Mouse (Mus musculus) neural tube, embryonic 13.5 days (tissue): ENCODE results near the gene Rpl18. TPM values are rescaled to one million over a fixed set of nuclear protein-coding genes. Genes with fewer than 3 reads are reported as not detected.

Experiments
- ATAC-seq: fragments of 200-750 bp; cut with Nextera tagmentation; 2 replicates; pipeline ENCODE4 v1.8.0; 2017; ENCODE audit warnings: low read depth, mild to moderate bottlenecking, moderate TSS enrichment, moderate library complexity
- H3K27ac ChIP-seq: fragments of 300-500 bp; sonication (generic); replicated peaks from 2 replicates; pipeline ENCODE4 v1.5.1; 2015; ENCODE audit warnings: moderate library complexity, mild to moderate bottlenecking, inconsistent platforms
- H3K27me3 ChIP-seq: fragments of 300-500 bp; sonication (generic); 2 replicates; pipeline ENCODE4 v1.6.1; 2015; ENCODE audit warnings: mild to moderate bottlenecking, inconsistent platforms
- H3K36me3 ChIP-seq: fragments of 300-500 bp; sonication (generic); 2 replicates; pipeline ENCODE4 v1.6.1; 2015; ENCODE audit warnings: mild to moderate bottlenecking, inconsistent platforms
- H3K4me1 ChIP-seq: fragments of 300-500 bp; sonication (generic); replicated peaks from 2 replicates; pipeline ENCODE4 v1.6.1; 2015; ENCODE audit warnings: inconsistent platforms
- H3K4me2 ChIP-seq: fragments of 300-500 bp; sonication (generic); 2 replicates; pipeline ENCODE4 v1.6.1; 2015; ENCODE audit warnings: inconsistent platforms, mild to moderate bottlenecking, moderate library complexity
- H3K4me3 ChIP-seq: fragments of 300-500 bp; sonication (generic); 2 replicates; pipeline ENCODE4 v1.5.1; 2015; ENCODE audit warnings: mild to moderate bottlenecking, inconsistent platforms
- H3K9ac ChIP-seq: fragments of 300-500 bp; sonication (generic); 2 replicates; pipeline ENCODE4 v1.6.1; 2015; ENCODE audit warnings: moderate library complexity, mild to moderate bottlenecking, inconsistent platforms
- H3K9me3 ChIP-seq: fragments of 300-500 bp; sonication (generic); 2 replicates; pipeline ENCODE4 v1.6.1; 2016; ENCODE audit warnings: inconsistent platforms
- WGBS: fragments of 180-500 bp; shearing (Covaris S2); methylation state at CpG from one replicate; pipeline ENCODE4 v1.1.7; 2015; 5-methylcytosine and 5-hydroxymethylcytosine counted together
- polyA plus RNA-seq: library from polyadenylated mRNA; unstranded; fragments of >200 nt; fragmentation: Nextera tagmentation; extraction: Ambion mirVana; gene quantifications from 2 replicates; pipeline ENCODE4 v1.2.1, GENCODE M21; 2015

The Rpl18 gene
- polyA plus RNA-seq, 1 experiment from 2014 or later, result 614 TPM

DNA sequence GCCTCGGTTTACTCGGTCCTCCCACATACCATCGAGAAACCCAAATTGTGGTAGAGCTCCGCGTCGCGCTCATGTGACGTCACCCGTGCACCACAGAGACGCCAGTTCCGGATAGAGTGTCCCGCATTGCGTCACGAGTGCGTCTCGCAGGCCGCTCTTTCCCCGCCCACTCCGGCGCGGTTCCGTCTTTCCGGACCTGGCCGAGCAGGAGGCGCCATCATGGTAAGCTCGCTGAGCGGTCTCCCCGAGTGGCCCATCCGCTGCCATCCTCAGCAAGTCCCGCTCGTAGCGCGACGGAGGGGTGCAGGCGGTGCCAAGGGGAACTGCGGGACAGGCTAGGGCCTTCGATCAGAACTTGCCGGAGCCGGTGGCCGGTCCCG lies 2.7 kb downstream of the Rpl18 start, which contains the start of gene Sphk2:
Gene Sphk2, minus strand, starts transcription at position 85 of the 380 bp plus-strand sequence.
- peak; percentile 64 for ATAC-seq
- under 1% methylated on average over 41 of the region's 41 CpGs for WGBS

GRCm38 (mm10) chr7:45718331-45718730 lies 3.1 kb downstream of the Rpl18 start:
- peak overlapping the region; percentile 90 for H3K4me3 ChIP-seq
- H3K9me3 ChIP-seq, result no peaks in the 10 kb centered on the region
- H3K4me2 ChIP-seq, result peak overlapping the region; percentile 91
- peak overlapping the region; percentile 92 for H3K27ac ChIP-seq
- peaks cover 47% of the 10 kb centered on the region for H3K36me3 ChIP-seq
- peaks cover 62% of the 10 kb centered on the region for H3K4me1 ChIP-seq
- H3K27me3 ChIP-seq, result no peaks in the 10 kb centered on the region
- peak overlapping the region; percentile 96 for H3K9ac ChIP-seq
- WGBS, result under 1% methylated on average over 20 of the region's 20 CpGs
- ATAC-seq, result no peak

More for the DNA sequence above, 2.7 kb downstream of the Rpl18 start, which contains the start of gene Sphk2:
- Histone ChIP-seq H3K4me3 (peak within 1 kb of the TSS; percentile 90), H3K27ac (peak within 1 kb of the TSS; percentile 92), H3K9ac (peak within 1 kb of the TSS; percentile 96), H3K4me2 (peak within 1 kb of the TSS; percentile 91), H3K9me3 (no peaks in the 10 kb centered on the region), H3K4me1 (peaks cover 62% of the 10 kb centered on the region), H3K27me3 (no peaks in the 10 kb centered on the region), H3K36me3 (peaks cover 47% of the 10 kb centered on the region)

- no peak overlapping the region for H3K27ac ChIP-seq
- H3K4me1 ChIP-seq, result peaks cover 57% of the 10 kb centered on the region
- H3K4me3 ChIP-seq, result peak overlapping the region; percentile 90
- no peak for ATAC-seq
- H3K27me3 ChIP-seq, result no peaks in the 10 kb centered on the region
- H3K9ac ChIP-seq, result peak overlapping the region; percentile 96
- peaks cover 50% of the 10 kb centered on the region for H3K36me3 ChIP-seq
- 88% methylated on average over 10 of the region's 10 CpGs for WGBS
- no peaks in the 10 kb centered on the region for H3K9me3 ChIP-seq
- peak overlapping the region; percentile 91 for H3K4me2 ChIP-seq
Measured at GRCm38 (mm10) chr7:45719180-45719579, 3.9 kb downstream of the Rpl18 start.

- no peak for ATAC-seq
- Histone ChIP-seq H3K4me3 (peak overlapping the region; percentile 90; the same call in 1 of the 2 replicates), H3K27ac (no peak overlapping the region), H3K4me1 (peaks cover 50% of the 10 kb centered on the region), H3K9ac (peak overlapping the region; percentile 96; the same call in 1 of the 2 replicates), H3K4me2 (peak overlapping the region; percentile 91; the same call in 1 of the 2 replicates), H3K27me3 (no peaks in the 10 kb centered on the region), H3K9me3 (no peaks in the 10 kb centered on the region), H3K36me3 (peaks cover 57% of the 10 kb centered on the region)
- 92% methylated on average over 16 of the region's 16 CpGs for WGBS
Measured at GRCm38 (mm10) chr7:45719738-45720412, 4.6 kb downstream of the Rpl18 start.

DNA sequence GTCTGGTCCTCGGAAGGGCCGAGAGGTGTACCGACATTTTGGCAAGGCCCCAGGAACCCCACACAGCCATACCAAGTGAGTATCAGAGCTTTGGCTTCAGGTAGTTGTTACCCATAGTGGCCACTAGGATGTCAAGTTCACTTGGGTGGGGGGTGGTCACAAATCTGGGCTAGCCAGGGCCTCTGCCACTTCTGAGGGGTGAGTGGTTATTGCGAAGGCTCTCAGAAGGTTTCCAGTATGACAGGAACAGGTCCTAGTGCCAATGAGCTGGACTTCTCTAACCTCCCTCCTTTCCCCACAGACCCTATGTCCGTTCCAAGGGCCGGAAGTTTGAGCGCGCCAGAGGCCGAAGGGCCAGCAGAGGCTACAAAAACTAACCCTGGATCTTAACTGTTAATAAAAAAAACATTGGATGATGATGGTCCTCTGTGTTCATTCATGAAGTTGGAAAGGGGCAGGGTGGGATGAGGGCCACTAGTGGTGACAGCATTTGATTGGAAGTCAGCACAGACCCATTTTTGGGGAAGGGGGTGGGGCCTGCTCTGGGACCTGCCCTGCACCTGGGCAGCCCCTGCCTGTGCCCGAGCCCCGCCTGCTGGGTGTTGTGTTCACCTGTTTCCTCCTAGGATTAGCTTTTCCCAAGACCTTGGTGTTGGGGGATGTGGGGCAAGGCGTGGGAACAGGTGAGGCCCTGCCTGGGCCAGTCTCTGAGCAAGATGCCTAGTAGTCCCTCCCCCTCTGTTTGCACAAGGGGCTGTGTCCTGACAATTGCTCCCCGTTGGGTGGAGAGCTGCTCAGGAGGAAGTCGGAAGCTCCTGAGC lies 5.4 kb downstream of the Rpl18 start, which contains the start of gene Fam83e:
Gene Fam83e, plus strand, starts transcription at position 800 of the 821 bp plus-strand sequence.
- H3K9ac ChIP-seq, result peak within 1 kb of the TSS; percentile 96; the same call in 1 of the 2 replicates
- ATAC-seq, result no peak
- H3K27ac ChIP-seq, result no peak within 1 kb of the TSS
- 86% methylated on average over 14 of the region's 14 CpGs for WGBS
- H3K36me3 ChIP-seq, result peaks cover 65% of the 10 kb centered on the region
- peaks cover 47% of the 10 kb centered on the region for H3K4me1 ChIP-seq
- H3K4me3 ChIP-seq, result no peak within 1 kb of the TSS
- H3K9me3 ChIP-seq, result no peaks in the 10 kb centered on the region
- H3K27me3 ChIP-seq, result no peaks in the 10 kb centered on the region
- no peak within 1 kb of the TSS for H3K4me2 ChIP-seq

DNA sequence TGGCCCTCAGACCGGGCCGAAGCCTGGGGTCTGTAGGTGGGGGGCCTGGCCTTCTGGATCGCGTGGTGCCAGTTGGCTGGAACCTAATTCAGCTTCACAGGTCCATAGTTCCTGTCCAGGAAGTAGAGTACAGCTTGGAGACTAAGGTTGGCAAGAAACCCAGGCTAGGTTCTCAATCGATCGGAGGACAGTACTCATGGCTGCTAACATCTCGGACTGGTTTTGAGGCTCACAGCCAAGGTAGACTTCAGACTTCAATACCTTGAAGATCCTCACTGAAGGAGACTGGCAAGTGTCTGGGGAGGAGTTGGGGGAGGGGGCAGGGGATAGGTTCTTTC lies 5.9 kb downstream of the Rpl18 start:
- Histone ChIP-seq H3K36me3 (peaks cover 70% of the 10 kb centered on the region), H3K4me2 (no peak overlapping the region), H3K4me1 (peaks cover 41% of the 10 kb centered on the region), H3K27ac (no peak overlapping the region), H3K9me3 (no peaks in the 10 kb centered on the region), H3K9ac (0 out of 2 replicates have a peak overlapping the region, but pooled peaks have one; percentile 22), H3K4me3 (no peak overlapping the region), H3K27me3 (no peaks in the 10 kb centered on the region)
- 79% methylated on average over 7 of the region's 7 CpGs for WGBS
- no peak for ATAC-seq

- Histone ChIP-seq H3K9ac (0 out of 2 replicates have a peak overlapping the region, but pooled peaks have one; percentile 31), H3K27ac (no peak overlapping the region), H3K4me3 (no peak overlapping the region), H3K27me3 (no peaks in the 10 kb centered on the region), H3K4me2 (no peak overlapping the region), H3K4me1 (peaks cover 35% of the 10 kb centered on the region), H3K9me3 (no peaks in the 10 kb centered on the region), H3K36me3 (peaks cover 76% of the 10 kb centered on the region)
- WGBS, result 67% methylated on average over 13 of the region's 13 CpGs
- no peak for ATAC-seq
Measured at GRCm38 (mm10) chr7:45721642-45722347, 6.5 kb downstream of the Rpl18 start.

- Histone ChIP-seq H3K4me2 (no peak overlapping the region), H3K9me3 (no peaks in the 10 kb centered on the region), H3K27ac (no peak overlapping the region), H3K27me3 (no peaks in the 10 kb centered on the region), H3K9ac (0 out of 2 replicates have a peak overlapping the region, but pooled peaks have one; percentile 31), H3K4me1 (peaks cover 30% of the 10 kb centered on the region), H3K36me3 (peaks cover 82% of the 10 kb centered on the region), H3K4me3 (no peak overlapping the region)
- ATAC-seq, result no peak
- WGBS, result 78% methylated on average over 13 of the region's 13 CpGs
Measured at GRCm38 (mm10) chr7:45722348-45722713, 7.1 kb downstream of the Rpl18 start.

DNA sequence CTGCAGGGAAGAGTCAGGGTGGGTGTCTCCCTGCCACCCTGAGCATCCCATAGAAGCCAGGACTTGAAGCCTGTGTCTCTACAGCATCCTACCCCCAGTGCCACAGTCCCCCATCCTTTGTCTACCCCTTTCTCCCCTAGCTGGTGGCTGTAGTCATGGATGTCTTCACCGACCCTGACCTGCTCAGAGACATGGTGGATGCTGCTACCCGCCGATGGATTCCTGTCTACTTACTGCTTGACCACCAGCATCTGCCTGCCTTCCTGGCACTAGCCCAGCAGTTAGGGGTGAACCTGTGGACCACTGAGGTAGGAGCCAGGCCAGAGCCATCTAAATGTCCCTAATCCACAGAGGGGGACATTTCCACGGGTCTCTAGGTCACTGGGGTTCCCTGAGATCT lies 8.0 kb downstream of the Rpl18 start:
- H3K9ac ChIP-seq, result no peak overlapping the region
- no peak overlapping the region for H3K4me2 ChIP-seq
- 87% methylated on average over 4 of the region's 4 CpGs for WGBS
- peaks cover 29% of the 10 kb centered on the region for H3K4me1 ChIP-seq
- H3K9me3 ChIP-seq, result no peaks in the 10 kb centered on the region
- H3K27ac ChIP-seq, result no peak overlapping the region
- no peak for ATAC-seq
- no peaks in the 10 kb centered on the region for H3K27me3 ChIP-seq
- peaks cover 84% of the 10 kb centered on the region for H3K36me3 ChIP-seq
- H3K4me3 ChIP-seq, result no peak overlapping the region

- H3K36me3 ChIP-seq, result peaks cover 85% of the 10 kb centered on the region
- H3K4me3 ChIP-seq, result no peak overlapping the region
- H3K27ac ChIP-seq, result no peak overlapping the region
- ATAC-seq, result no peak
- H3K4me2 ChIP-seq, result no peak overlapping the region
- peaks cover 26% of the 10 kb centered on the region for H3K4me1 ChIP-seq
- H3K27me3 ChIP-seq, result no peaks in the 10 kb centered on the region
- 95% methylated on average over 14 of the region's 14 CpGs for WGBS
- H3K9ac ChIP-seq, result no peak overlapping the region
- no peaks in the 10 kb centered on the region for H3K9me3 ChIP-seq
Measured at GRCm38 (mm10) chr7:45723781-45724180, 8.5 kb downstream of the Rpl18 start.

GRCm38 (mm10) chr7:45725151-45725550 lies 9.9 kb downstream of the Rpl18 start:
- H3K36me3 ChIP-seq, result peaks cover 77% of the 10 kb centered on the region
- ATAC-seq, result no peak
- H3K9ac ChIP-seq, result no peak overlapping the region
- no peak overlapping the region for H3K27ac ChIP-seq
- 93% methylated on average over 9 of the region's 9 CpGs for WGBS
- H3K4me2 ChIP-seq, result no peak overlapping the region
- H3K9me3 ChIP-seq, result no peaks in the 10 kb centered on the region
- no peaks in the 10 kb centered on the region for H3K27me3 ChIP-seq
- H3K4me3 ChIP-seq, result no peak overlapping the region
- peaks cover 13% of the 10 kb centered on the region for H3K4me1 ChIP-seq

DNA sequence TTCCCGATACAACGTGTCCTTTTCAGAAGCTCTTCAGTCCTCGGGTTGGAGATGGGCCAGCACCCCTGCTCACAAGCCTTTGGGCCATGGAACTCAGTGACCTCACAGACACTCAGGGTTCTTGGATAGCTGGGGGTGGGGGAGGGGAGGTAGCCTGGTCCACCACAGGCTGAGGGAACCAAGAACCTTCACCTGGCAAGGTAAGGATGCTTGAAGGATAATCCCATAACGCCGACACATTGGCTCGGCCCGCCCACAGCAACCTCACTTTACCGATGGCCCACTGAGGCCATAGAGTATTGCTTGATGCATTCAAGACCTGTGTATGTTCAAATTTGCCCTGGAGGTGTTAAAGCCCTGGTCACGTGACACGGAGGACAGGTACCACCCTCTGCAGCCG lies 10.5 kb downstream of the Rpl18 start, which contains the start of gene Spaca4:
Gene Spaca4, minus strand, starts transcription at position 101 of the 400 bp plus-strand sequence.
- Histone ChIP-seq H3K4me3 (no peak within 1 kb of the TSS), H3K4me2 (no peak within 1 kb of the TSS), H3K9me3 (no peaks in the 10 kb centered on the region), H3K36me3 (peaks cover 71% of the 10 kb centered on the region), H3K9ac (no peak within 1 kb of the TSS), H3K4me1 (peaks cover 14% of the 10 kb centered on the region), H3K27ac (no peak within 1 kb of the TSS), H3K27me3 (no peaks in the 10 kb centered on the region)
- 93% methylated on average over 11 of the region's 11 CpGs for WGBS
- no peak for ATAC-seq
